Mouse (Mus musculus) left cerebral cortex, postnatal 36 days (tissue): ENCODE measurements around the gene Wbp2nl. TPM values are rescaled to one million over a fixed set of nuclear protein-coding genes. Genes with fewer than 3 reads are reported as not detected.

Experiments
- DNase-seq, 2 experiments: peaks; one replicate each; pipeline ENCODE4 v3.0.0; 2021 to 2022; ENCODE audit warnings: low spot score in 2 of 2, mixed read lengths in 1 of 2
- intact Hi-C: fragments of 180-260 bp; cut with DNase I; formaldehyde crosslinking; loops from one replicate; pipeline ENCODE4 v1.15.1; 2025
- total RNA-seq, 2 experiments: library from RNA; stranded (reverse); gene quantifications; 2 replicates each; pipeline ENCODE4 v1.2.3; 2021

The Wbp2nl gene
- not detected for total RNA-seq

GRCm38 (mm10) chr15:82298764-82299561 is at the start of gene Wbp2nl:
TSS of gene Wbp2nl (plus strand) at chr15:82298954.
- no peak for DNase-seq
- intact Hi-C loops: no loop called here

GRCm38 (mm10) chr15:82251579-82251978 is 47.2 kb upstream of the Wbp2nl start:
- no peak for DNase-seq
- intact Hi-C loops: no loop called here

GRCm38 (mm10) chr15:82252097-82252496 is 46.7 kb upstream of the Wbp2nl start, which contains the start of gene 1500009C09Rik:
TSS of gene 1500009C09Rik (plus strand) at chr15:82252397.
- no peak for DNase-seq
- intact Hi-C loops: no loop called here

GRCm38 (mm10) chr15:82255248-82255647 is 43.5 kb upstream of the Wbp2nl start:
- intact Hi-C loops: no loop called here
- DNase-seq: no peak

- DNase-seq: peak; percentile 84 to 86
- intact Hi-C loops: no loop called here
Observed at GRCm38 (mm10) chr15:82255944-82256383, 42.8 kb upstream of the Wbp2nl start.

- intact Hi-C loops: no loop called here
- DNase-seq: peak; percentile 70 to 73
Observed at GRCm38 (mm10) chr15:82259510-82259909, 39.2 kb upstream of the Wbp2nl start.

- peak; percentile 63 to 73 for DNase-seq
- intact Hi-C loops: loop anchor here (5.0 kb wide), 1 partner anchor 151 kb away; no protein-coding TSS in a partner anchor
Observed at GRCm38 (mm10) chr15:82266356-82266755, 32.4 kb upstream of the Wbp2nl start.

GRCm38 (mm10) chr15:82268185-82268584 is 30.6 kb upstream of the Wbp2nl start:
- intact Hi-C loops: loop anchor here (5.0 kb wide), 1 partner anchor 149 kb away; no protein-coding TSS in a partner anchor
- no peak for DNase-seq

- no peak for DNase-seq
- intact Hi-C loops: loop anchor here (5.0 kb wide), 1 partner anchor 149 kb away; no protein-coding TSS in a partner anchor
Observed at GRCm38 (mm10) chr15:82268783-82269182, 30.0 kb upstream of the Wbp2nl start.

- peak; percentile 53 to 58 for DNase-seq
- intact Hi-C loops: no loop called here
Observed at GRCm38 (mm10) chr15:82271201-82271600, 27.6 kb upstream of the Wbp2nl start.

- DNase-seq: no peak
- intact Hi-C loops: no loop called here
Observed at GRCm38 (mm10) chr15:82272295-82272694, 26.5 kb upstream of the Wbp2nl start.

- no peak for DNase-seq
- intact Hi-C loops: no loop called here
Observed at GRCm38 (mm10) chr15:82274593-82274926, 24.2 kb upstream of the Wbp2nl start, which contains the start of gene Sept3. TSS of gene Sept3 (plus strand) at chr15:82274893.

GRCm38 (mm10) chr15:82274927-82275901 is 23.5 kb upstream of the Wbp2nl start:
- peak; percentile 75 to 83 for DNase-seq
- intact Hi-C loops: no loop called here

GRCm38 (mm10) chr15:82277591-82277990 is 21.2 kb upstream of the Wbp2nl start:
- DNase-seq: peak; percentile 65 to 78
- intact Hi-C loops: no loop called here

GRCm38 (mm10) chr15:82280638-82281037 is 18.1 kb upstream of the Wbp2nl start:
- no peak for DNase-seq
- intact Hi-C loops: no loop called here

- intact Hi-C loops: no loop called here
- DNase-seq: no peak
Observed at GRCm38 (mm10) chr15:82286157-82286556, 12.6 kb upstream of the Wbp2nl start.

GRCm38 (mm10) chr15:82290252-82290651 is 8.5 kb upstream of the Wbp2nl start:
- DNase-seq: no peak
- intact Hi-C loops: no loop called here

- no peak for DNase-seq
- intact Hi-C loops: no loop called here
Observed at GRCm38 (mm10) chr15:82292851-82293250, 5.9 kb upstream of the Wbp2nl start.

- DNase-seq: no peak
- intact Hi-C loops: no loop called here
Observed at GRCm38 (mm10) chr15:82293271-82293711, 5.5 kb upstream of the Wbp2nl start.

- intact Hi-C loops: no loop called here
- no peak for DNase-seq
Observed at GRCm38 (mm10) chr15:82294059-82294458, 4.7 kb upstream of the Wbp2nl start.
